Mouse (Mus musculus): ENCODE data around the gene Vcp. TPM values are rescaled to one million over a fixed set of nuclear protein-coding genes. Genes with fewer than 3 reads are reported as not detected.

Gene Vcp
- total and polyA plus RNA-seq, 3 experiments: 200 to 462 (median 237) TPM

GRCm38 (mm10) chr4:42949676-42950051, 50.6 kb downstream of the Vcp start, which contains the start of gene Dnajb5 (continued):
- TF ChIP-seq CHD2 (IDR thresholded peaks at IDR 0.05; ENCODE audit: low read length) (peak; percentile 97), ZNF384 (IDR thresholded peaks at IDR 0.05; ENCODE audit: low read depth, low read length) (no peak), BHLHE40 (IDR thresholded peaks at IDR 0.05; ENCODE audit: low read depth, low read length) (peak; percentile 70), MXI1 (IDR thresholded peaks at IDR 0.05; ENCODE audit: low read depth, low read length) (peak; percentile 79), MYC (IDR thresholded peaks at IDR 0.05; ENCODE audit: low read depth, low read length) (no peak), JUND (conservative IDR thresholded peaks at IDR 0.05; ENCODE audit: low read depth, low read length) (no peak), ELF1 (IDR thresholded peaks at IDR 0.05; ENCODE audit: low read depth, low read length) (peak; percentile 57), CHD1 (IDR thresholded peaks at IDR 0.05; ENCODE audit: low read depth, low read length) (no peak), IRF4 (IDR thresholded peaks at IDR 0.05; ENCODE audit: low read depth, low read length) (0 out of 2 replicates have a peak, but pooled peaks have one; percentile 30), SMC3 (IDR thresholded peaks at IDR 0.05; ENCODE audit: low read depth, low read length) (no peak), EP300 (IDR thresholded peaks at IDR 0.05; ENCODE audit: low read length) (no peak), ZC3H11A (IDR thresholded peaks at IDR 0.05; ENCODE audit: low read depth, low read length) (no peak), HCFC1 (IDR thresholded peaks at IDR 0.05; ENCODE audit: low read depth, low read length) (peak; percentile 50; the same call in 1 of the 2 replicates), GABPA (IDR thresholded peaks at IDR 0.05; ENCODE audit: insufficient replicate concordance, low read depth, low read length) (no peak), ZKSCAN1 (IDR thresholded peaks at IDR 0.05; ENCODE audit: borderline replicate concordance, low read depth, low read length) (no peak), TBP (conservative IDR thresholded peaks at IDR 0.05; ENCODE audit: low read depth, low read length) (no peak), SIN3A (IDR thresholded peaks at IDR 0.05; ENCODE audit: low read length) (peak; percentile 65; the same call in 1 of the 2 replicates), TCF12 (IDR thresholded peaks at IDR 0.05; ENCODE audit: low read depth, low read length) (peak; percentile 52; the same call in 1 of the 2 replicates)

GRCm38 (mm10) chr4:42949051-42949675, 51.1 kb downstream of the Vcp start:
- H3K9me3 ChIP-seq (replicated peaks; ENCODE audit: low read length): no peaks in the 10 kb centered on the region
- peak overlapping the region; percentile 57 for H3K4me2 ChIP-seq (ENCODE audit: insufficient read depth, low read depth, poor library complexity, severe bottlenecking)
- peaks cover 0 to 3% of the 10 kb centered on the region in 2 experiments for H3K36me3 ChIP-seq (replicated peaks in 1 of 2; ENCODE audit: control insufficient read depth in 1 of 2, insufficient read depth in 1 of 2, low read length in 1 of 2)
- in situ Hi-C loops (cut with MboI; ENCODE audit: low pct_ligation_motif_present, low pct_unique_long_range_greater_than_20kb, low sequenced_read_pairs) (no loop called here), dilution Hi-C loops (cut with MboI; ENCODE audit: extremely low pct_ligation_motif_present, extremely low pct_unique_long_range_greater_than_20kb, low sequenced_read_pairs) (no loop called here)
- peaks cover 8 to 51% of the 10 kb centered on the region in 2 experiments for H3K4me1 ChIP-seq (ENCODE audit: control insufficient read depth in 1 of 2, insufficient read depth in 2 of 2)
- H3K79me2 ChIP-seq (replicated peaks; ENCODE audit: control insufficient read depth, extremely low read depth, insufficient read depth, poor library complexity, severe bottlenecking): no peaks in the 10 kb centered on the region
- no peak overlapping the region for H3K27ac ChIP-seq (ENCODE audit: insufficient read depth, low read depth)
- no peak for TF ChIP-seq TBP (conservative IDR thresholded peaks at IDR 0.05; ENCODE audit: low read depth, low read length)
- no peak for TF ChIP-seq KAT2A (IDR thresholded peaks at IDR 0.05; ENCODE audit: insufficient replicate concordance, low read length)
- TF ChIP-seq ZNF384 (IDR thresholded peaks at IDR 0.05; ENCODE audit: low read depth, low read length): no peak
- TF ChIP-seq E2F4 (IDR thresholded peaks at IDR 0.05; ENCODE audit: insufficient replicate concordance, low read depth, low read length): 0 out of 2 replicates have a peak, but pooled peaks have one; percentile 9
- TF ChIP-seq POLR2A (IDR thresholded peaks at IDR 0.05; ENCODE audit: low read depth, low read length): peak; percentile 33; the same call in 1 of the 2 replicates
- no peak for TF ChIP-seq RAD21 (IDR thresholded peaks at IDR 0.05; ENCODE audit: low read depth, low read length)
- TF ChIP-seq PAX5 (IDR thresholded peaks at IDR 0.05; ENCODE audit: low read length): no peak
- TF ChIP-seq TCF12 (IDR thresholded peaks at IDR 0.05; ENCODE audit: low read depth, low read length): no peak
- no peak for TF ChIP-seq MYC (IDR thresholded peaks at IDR 0.05; ENCODE audit: low read depth, low read length)
- TF ChIP-seq NRF1 (IDR thresholded peaks at IDR 0.05; ENCODE audit: low read depth, low read length): no peak
- TF ChIP-seq ETS1 (conservative IDR thresholded peaks at IDR 0.05; ENCODE audit: low read depth, low read length): no peak
- no peak for TF ChIP-seq CTCF (conservative IDR thresholded peaks at IDR 0.05 in 1 of 2, IDR thresholded peaks at IDR 0.05 in 1 of 2; ENCODE audit: low read depth in 2 of 2, low read length in 2 of 2)
- peak overlapping the region in 2 of 3 experiments; percentile 41 to 68 for H3K4me3 ChIP-seq (replicated peaks in 1 of 3; ENCODE audit: low read depth in 2 of 3, low read length in 2 of 3, poor library complexity in 1 of 3)
- H3K27me3 ChIP-seq (replicated peaks): peaks cover 39% of the 10 kb centered on the region
- DNase-seq (ENCODE audit: extremely low read depth): no peak
- H3K9ac ChIP-seq (ENCODE audit: insufficient read depth, low read depth): 0 out of 2 replicates have a peak overlapping the region, but pooled peaks have one; percentile 19
